Mouse (Mus musculus) neural tube, embryonic 11.5 days (tissue): ENCODE results near the gene Kcnj3. TPM values are rescaled to one million over a fixed set of nuclear protein-coding genes. Genes with fewer than 3 reads are reported as not detected.
"Not testable (repeated sequence)": the region's sequence is repeated elsewhere in the genome, so short reads cannot be mapped to it uniquely, and the experiment has no call there.

Experiments
- ATAC-seq: fragments of 200-750 bp; cut with Nextera tagmentation; 2 replicates; pipeline ENCODE4 v1.8.0; 2017; ENCODE audit warnings: moderate number of reproducible peaks, mild to moderate bottlenecking, moderate TSS enrichment, moderate library complexity; ENCODE audit not compliant: insufficient read depth, low FRiP score, low TSS enrichment
- DNase-seq: peaks from one replicate; pipeline ENCODE4 v3.0.0-alpha.2; 2015; ENCODE audit warnings: low spot score
- H3K27ac ChIP-seq: fragments of 300-500 bp; sonication (generic); 2 replicates; pipeline ENCODE4 v1.5.1; 2014; ENCODE audit warnings: low read depth, mild to moderate bottlenecking, low read length
- H3K27me3 ChIP-seq: fragments of 300-500 bp; sonication (generic); 2 replicates; pipeline ENCODE4 v1.6.1; 2014; ENCODE audit warnings: mild to moderate bottlenecking, low read length, mixed read lengths; ENCODE audit not compliant: control insufficient read depth, insufficient read depth
- H3K36me3 ChIP-seq: fragments of 300-500 bp; sonication (generic); 2 replicates; pipeline ENCODE4 v1.6.1; 2014; ENCODE audit warnings: mild to moderate bottlenecking, low read length, moderate library complexity, mixed read lengths; ENCODE audit not compliant: control insufficient read depth, insufficient read depth
- H3K4me1 ChIP-seq: fragments of 300-500 bp; sonication (generic); 2 replicates; pipeline ENCODE4 v1.6.1; 2014; ENCODE audit warnings: low read length, mixed read lengths; ENCODE audit not compliant: control insufficient read depth, insufficient read depth
- H3K4me2 ChIP-seq: fragments of 300-500 bp; sonication (generic); 2 replicates; pipeline ENCODE4 v1.6.1; 2014; ENCODE audit warnings: low read depth, mild to moderate bottlenecking, moderate library complexity
- H3K4me3 ChIP-seq: fragments of 300-500 bp; sonication (generic); 2 replicates; pipeline ENCODE4 v1.5.1; 2014; ENCODE audit warnings: low read depth, low read length
- H3K9ac ChIP-seq: fragments of 300-500 bp; sonication (generic); 2 replicates; pipeline ENCODE4 v1.6.1; 2014; ENCODE audit warnings: mild to moderate bottlenecking, low read length
- H3K9me3 ChIP-seq: fragments of 300-500 bp; sonication (generic); 2 replicates; pipeline ENCODE4 v1.6.1; 2016; ENCODE audit warnings: low read length; ENCODE audit not compliant: control insufficient read depth
- WGBS: fragments of 180-500 bp; shearing (Covaris S2); extraction: QIAGEN DNeasy Blood & Tissue Kit; methylation state at CpG from one replicate; pipeline ENCODE4 v1.1.7; 2014; 5-methylcytosine and 5-hydroxymethylcytosine counted together
- polyA plus RNA-seq: library from polyadenylated mRNA; unstranded; fragments of >200 nt; fragmentation: Nextera tagmentation; extraction: Ambion mirVana; gene quantifications from 2 replicates; pipeline ENCODE4 v1.2.1, GENCODE M21; 2014

Gene Kcnj3
- polyA plus RNA-seq, 1 experiment from 2014 or later: 0.20 TPM

- Histone ChIP-seq H3K9me3 (no peaks in the 10 kb centered on the region), H3K9ac (no peak overlapping the region), H3K27ac (no peak overlapping the region), H3K4me2 (no peak overlapping the region), H3K4me1 (no peaks in the 10 kb centered on the region), H3K4me3 (no peak overlapping the region), H3K36me3 (no peaks in the 10 kb centered on the region), H3K27me3 (no peaks in the 10 kb centered on the region)
- DNase-seq: no peak
- no peak for ATAC-seq
Observed at GRCm38 (mm10) chr2:55480602-55480965, 44.8 kb downstream of the Kcnj3 start.

- not testable (repeated sequence) for H3K9ac ChIP-seq, H3K27ac ChIP-seq, H3K4me2 ChIP-seq, H3K36me3 ChIP-seq, H3K4me3 ChIP-seq, H3K27me3 ChIP-seq, H3K4me1 ChIP-seq, H3K9me3 ChIP-seq, ATAC-seq, DNase-seq
- WGBS: 88% methylated on average over 7 of the region's 7 CpGs
Observed at GRCm38 (mm10) chr2:55485500-55486129, 49.8 kb downstream of the Kcnj3 start.

- Histone ChIP-seq H3K9me3 (no peaks in the 10 kb centered on the region), H3K36me3 (no peaks in the 10 kb centered on the region), H3K27me3 (no peaks in the 10 kb centered on the region), H3K4me2 (no peak overlapping the region), H3K4me1 (no peaks in the 10 kb centered on the region), H3K9ac (no peak overlapping the region), H3K4me3 (no peak overlapping the region), H3K27ac (no peak overlapping the region)
- DNase-seq: no peak
- no peak for ATAC-seq
- WGBS: 77% methylated on average over 9 of the region's 9 CpGs
Observed at GRCm38 (mm10) chr2:55503390-55504176, 67.8 kb downstream of the Kcnj3 start.

DNA sequence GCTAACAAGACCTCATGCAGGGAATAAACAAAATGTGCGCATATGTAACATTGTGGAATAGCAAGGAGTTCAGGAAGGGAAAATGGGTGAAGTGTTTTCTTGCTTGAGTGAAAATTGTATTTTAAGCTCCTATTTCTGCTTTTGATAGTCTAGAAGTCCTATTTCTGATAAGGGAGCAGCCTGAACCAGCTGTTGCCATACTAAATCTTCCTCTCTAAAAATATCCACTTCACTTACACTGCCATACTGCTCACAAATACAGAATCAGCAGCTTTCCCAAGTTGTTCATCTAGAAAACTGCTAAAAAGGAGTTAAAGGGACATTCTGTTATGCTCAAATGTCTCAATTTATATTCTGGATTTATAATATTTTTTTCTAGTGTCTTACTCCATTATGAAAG, 69.9 kb downstream of the Kcnj3 start:
- no peaks in the 10 kb centered on the region for H3K9me3 ChIP-seq
- H3K9ac ChIP-seq: no peak overlapping the region
- H3K27ac ChIP-seq: no peak overlapping the region
- H3K4me2 ChIP-seq: no peak overlapping the region
- 94% methylated on average over 1 of the region's 1 CpGs for WGBS
- no peak for ATAC-seq
- no peak overlapping the region for H3K4me3 ChIP-seq
- no peaks in the 10 kb centered on the region for H3K4me1 ChIP-seq
- no peak for DNase-seq
- no peaks in the 10 kb centered on the region for H3K36me3 ChIP-seq
- H3K27me3 ChIP-seq: no peaks in the 10 kb centered on the region

- no peaks in the 10 kb centered on the region for H3K9me3 ChIP-seq
- no peak for ATAC-seq
- H3K36me3 ChIP-seq: no peaks in the 10 kb centered on the region
- no peak overlapping the region for H3K4me3 ChIP-seq
- H3K4me2 ChIP-seq: no peak overlapping the region
- DNase-seq: no peak
- H3K9ac ChIP-seq: no peak overlapping the region
- H3K27me3 ChIP-seq: no peaks in the 10 kb centered on the region
- H3K4me1 ChIP-seq: no peaks in the 10 kb centered on the region
- H3K27ac ChIP-seq: no peak overlapping the region
Observed at GRCm38 (mm10) chr2:55517297-55517696, 81.5 kb downstream of the Kcnj3 start.

- Histone ChIP-seq H3K27ac (no peak overlapping the region), H3K36me3 (no peaks in the 10 kb centered on the region), H3K9me3 (no peaks in the 10 kb centered on the region), H3K27me3 (no peaks in the 10 kb centered on the region), H3K4me3 (no peak overlapping the region), H3K4me1 (no peaks in the 10 kb centered on the region), H3K9ac (no peak overlapping the region), H3K4me2 (no peak overlapping the region)
- DNase-seq: no peak
- ATAC-seq: no peak
- WGBS: 87% methylated on average over 8 of the region's 8 CpGs
Observed at GRCm38 (mm10) chr2:55532738-55533491, 97.1 kb downstream of the Kcnj3 start.

GRCm38 (mm10) chr2:55534946-55535345, 99.2 kb downstream of the Kcnj3 start:
- no peak overlapping the region for H3K27ac ChIP-seq
- WGBS: 91% methylated on average over 2 of the region's 2 CpGs
- H3K36me3 ChIP-seq: no peaks in the 10 kb centered on the region
- no peaks in the 10 kb centered on the region for H3K9me3 ChIP-seq
- H3K4me2 ChIP-seq: no peak overlapping the region
- H3K4me3 ChIP-seq: no peak overlapping the region
- no peak for DNase-seq
- H3K27me3 ChIP-seq: no peaks in the 10 kb centered on the region
- ATAC-seq: no peak
- H3K9ac ChIP-seq: no peak overlapping the region
- no peaks in the 10 kb centered on the region for H3K4me1 ChIP-seq

DNA sequence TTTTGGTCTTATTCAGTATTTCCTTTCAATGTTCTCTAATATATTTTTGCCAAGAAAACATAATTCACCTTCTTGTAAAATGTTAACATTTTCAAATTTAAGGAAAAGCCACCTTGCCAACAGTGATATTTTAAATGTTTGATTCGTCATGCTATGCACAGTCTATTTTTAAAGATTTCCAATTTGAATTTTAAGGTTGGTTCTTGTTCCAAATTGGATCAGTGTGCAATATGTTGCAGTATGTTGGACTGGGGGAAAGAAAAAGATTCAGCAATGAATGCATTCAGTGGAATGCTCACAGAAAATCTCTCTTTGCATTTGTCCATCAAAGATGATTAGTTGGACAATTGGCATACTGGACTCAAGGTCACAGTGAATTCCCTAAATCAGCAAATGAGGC, 99.7 kb downstream of the Kcnj3 start:
- 83% methylated on average over 1 of the region's 1 CpGs for WGBS

More for the DNA sequence above, 99.7 kb downstream of the Kcnj3 start:
- no peaks in the 10 kb centered on the region for H3K9me3 ChIP-seq
- no peak for DNase-seq
- no peak for ATAC-seq
- H3K9ac ChIP-seq: no peak overlapping the region
- no peaks in the 10 kb centered on the region for H3K4me1 ChIP-seq
- no peak overlapping the region for H3K4me3 ChIP-seq
- no peaks in the 10 kb centered on the region for H3K36me3 ChIP-seq
- no peak overlapping the region for H3K4me2 ChIP-seq
- H3K27ac ChIP-seq: no peak overlapping the region
- H3K27me3 ChIP-seq: no peaks in the 10 kb centered on the region
